Mouse (Mus musculus) liver, embryonic 14.5 days (tissue): ENCODE data around the gene Irf9.

Experiments
- CTCF ChIP-seq: IDR thresholded peaks from 2 replicates; pipeline ENCODE4 v1.5.1; 2016; ENCODE audit warnings: antibody characterized with exemption, low read depth, control low read depth
- EP300 ChIP-seq: IDR thresholded peaks from 2 replicates; pipeline ENCODE4 v1.6.1; 2016; ENCODE audit warnings: antibody characterized with exemption, low read depth

- peak; percentile 28; the same call in 1 of the 2 replicates for TF ChIP-seq CTCF
- no peak for TF ChIP-seq EP300
Measured at GRCm38 (mm10) chr14:55579511-55580496, 23.6 kb upstream of the Irf9 start.
